Mouse (Mus musculus) olfactory bulb, adult 2 months (tissue): ENCODE measurements around the gene Atxn7l3. TPM values are rescaled to one million over a fixed set of nuclear protein-coding genes. Genes with fewer than 3 reads are reported as not detected.

Experiments
- H3K27ac ChIP-seq: fragments of 200-500 bp; 2 replicates; pipeline ENCODE4 v1.5.1; 2012; ENCODE audit warnings: low read depth, low read length; ENCODE audit not compliant: insufficient read depth
- H3K4me1 ChIP-seq: fragments of 200-500 bp; 2 replicates; pipeline ENCODE4 v1.6.1; 2012; ENCODE audit warnings: low read length; ENCODE audit not compliant: control insufficient read depth, insufficient read depth
- H3K4me3 ChIP-seq: fragments of 200-500 bp; 2 replicates; pipeline ENCODE4 v1.5.1; 2012; ENCODE audit warnings: mild to moderate bottlenecking, low read depth, low read length, moderate library complexity; ENCODE audit not compliant: insufficient read depth
- CTCF ChIP-seq: fragments of 200-500 bp; IDR thresholded peaks from 2 replicates; pipeline ENCODE4 v1.5.1; 2012; ENCODE audit warnings: low read depth, mild to moderate bottlenecking, low read length, moderate library complexity; ENCODE audit not compliant: insufficient read depth
- POLR2A ChIP-seq: fragments of 200-500 bp; IDR thresholded peaks from 2 replicates; pipeline ENCODE4 v1.6.1; 2012; ENCODE audit warnings: mild to moderate bottlenecking, low read depth, low read length, moderate library complexity; ENCODE audit not compliant: insufficient read depth
- WGBS: fragments of 180-500 bp; shearing (Covaris S2); methylation state at CpG from one replicate; pipeline ENCODE4 v1.1.7; 2018; 5-methylcytosine and 5-hydroxymethylcytosine counted together
- polyA plus RNA-seq: library from polyadenylated mRNA; stranded (reverse); fragments of >200 nt; gene quantifications from 2 replicates; pipeline ENCODE4 v1.2.4, GENCODE M21; 2012; ENCODE audit warnings: low replicate concordance; ENCODE audit not compliant: missing spikeins, insufficient read depth, insufficient read length

Gene Atxn7l3
- polyA plus RNA-seq, 1 experiment = not detected

- no peak overlapping the region for H3K27ac ChIP-seq
- WGBS = 32% methylated on average over 9 of the region's 9 CpGs
- TF ChIP-seq POLR2A = no peak
- no peak for TF ChIP-seq CTCF
- H3K4me3 ChIP-seq = no peak overlapping the region
- H3K4me1 ChIP-seq = no peaks in the 10 kb centered on the region
Measured at GRCm38 (mm10) chr11:102334973-102335700, 38.7 kb upstream of the Atxn7l3 start.

- H3K27ac ChIP-seq = no peak overlapping the region
- WGBS = 66% methylated on average over 4 of the region's 4 CpGs
- H3K4me1 ChIP-seq = no peaks in the 10 kb centered on the region
- TF ChIP-seq POLR2A (no peak), CTCF (no peak)
- H3K4me3 ChIP-seq = no peak overlapping the region
Measured at GRCm38 (mm10) chr11:102334010-102334409, 37.6 kb upstream of the Atxn7l3 start.

GRCm38 (mm10) chr11:102333061-102333460, 36.6 kb upstream of the Atxn7l3 start:
- H3K4me3 ChIP-seq = no peak overlapping the region
- H3K4me1 ChIP-seq = no peaks in the 10 kb centered on the region
- no peak overlapping the region for H3K27ac ChIP-seq
- TF ChIP-seq CTCF (no peak), POLR2A (no peak)

DNA sequence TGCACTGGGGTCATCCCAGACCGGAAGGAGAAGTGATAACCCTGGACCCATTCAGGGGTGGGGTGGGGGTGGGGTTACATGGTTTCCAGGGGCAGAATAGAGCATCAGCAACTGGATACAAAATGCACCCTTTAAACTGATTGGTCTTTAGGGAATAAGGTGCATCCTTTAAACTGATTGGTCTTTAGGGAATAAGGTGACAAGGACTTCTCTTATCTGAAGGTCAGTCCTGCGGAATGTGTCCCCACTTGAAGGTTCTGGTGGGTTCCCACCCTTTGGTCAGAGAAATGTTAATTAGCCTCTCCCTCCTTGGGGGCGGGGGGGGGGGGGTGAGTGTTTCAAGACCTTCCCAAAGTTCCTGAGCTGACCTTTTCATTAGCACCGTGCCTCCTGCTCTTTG, 35.4 kb upstream of the Atxn7l3 start:
- no peak overlapping the region for H3K4me3 ChIP-seq
- no peak overlapping the region for H3K27ac ChIP-seq
- H3K4me1 ChIP-seq = no peaks in the 10 kb centered on the region
- WGBS = 59% methylated on average over 4 of the region's 4 CpGs
- no peak for TF ChIP-seq POLR2A
- no peak for TF ChIP-seq CTCF

GRCm38 (mm10) chr11:102330039-102330438, 33.6 kb upstream of the Atxn7l3 start:
- no peak for TF ChIP-seq CTCF
- TF ChIP-seq POLR2A = no peak
- Histone ChIP-seq H3K4me1 (no peaks in the 10 kb centered on the region), H3K27ac (no peak overlapping the region), H3K4me3 (no peak overlapping the region)
- 81% methylated on average over 3 of the region's 3 CpGs for whole genome bisulfite sequencing

- no peak for TF ChIP-seq POLR2A
- TF ChIP-seq CTCF = no peak
- Histone ChIP-seq H3K27ac (no peak overlapping the region), H3K4me1 (no peaks in the 10 kb centered on the region), H3K4me3 (no peak overlapping the region)
Measured at GRCm38 (mm10) chr11:102329518-102329917, 33.1 kb upstream of the Atxn7l3 start.

GRCm38 (mm10) chr11:102327839-102328238, 31.4 kb upstream of the Atxn7l3 start:
- H3K27ac ChIP-seq = no peak overlapping the region
- WGBS = 92% methylated on average over 7 of the region's 7 CpGs
- TF ChIP-seq POLR2A (no peak), CTCF (no peak)
- H3K4me3 ChIP-seq = no peak overlapping the region
- H3K4me1 ChIP-seq = no peaks in the 10 kb centered on the region

GRCm38 (mm10) chr11:102327250-102327649, 30.8 kb upstream of the Atxn7l3 start:
- peaks cover under 1% of the 10 kb centered on the region for H3K4me1 ChIP-seq
- 41% methylated on average over 5 of the region's 5 CpGs for whole genome bisulfite sequencing
- no peak overlapping the region for H3K27ac ChIP-seq
- TF ChIP-seq POLR2A (no peak), CTCF (no peak)
- H3K4me3 ChIP-seq = no peak overlapping the region

- TF ChIP-seq CTCF (no peak), POLR2A (no peak)
- Histone ChIP-seq H3K27ac (no peak overlapping the region), H3K4me1 (peaks cover 12% of the 10 kb centered on the region), H3K4me3 (no peak overlapping the region)
- 58% methylated on average over 1 of the region's 1 CpGs for WGBS
Measured at GRCm38 (mm10) chr11:102323516-102323915, 27.1 kb upstream of the Atxn7l3 start.
